Mouse (Mus musculus) heart, embryonic 14.5 days (tissue): Measurements from ENCODE around the gene Gm10961. TPM values are rescaled to one million over a fixed set of nuclear protein-coding genes. Genes with fewer than 3 reads are reported as not detected.

Experiments used
- ATAC-seq: fragments of 200-750 bp; cut with Nextera tagmentation; 2 replicates; pipeline ENCODE4 v1.8.0; 2017; ENCODE audit warnings: low read depth, moderate TSS enrichment; ENCODE audit not compliant: insufficient number of reproducible peaks, insufficient read depth, low FRiP score
- H3K27ac ChIP-seq, 2 experiments: fragments of 200-500 bp in 1 of 2; fragments of 300-500 bp in 1 of 2; sonication (generic) in 1 of 2; replicated peaks in 1 of 2; 2 replicates each; pipeline ENCODE4 v1.5.1; 2012 to 2014; ENCODE audit warnings: low read depth in 2 of 2, low read length in 2 of 2, control low read depth in 1 of 2, mild to moderate bottlenecking in 1 of 2, mixed read lengths in 1 of 2; ENCODE audit not compliant: control insufficient read depth in 1 of 2, insufficient read depth in 1 of 2
- H3K27me3 ChIP-seq: fragments of 300-500 bp; sonication (generic); 2 replicates; pipeline ENCODE4 v1.6.1; 2014; ENCODE audit warnings: mild to moderate bottlenecking, low read length, control low read depth; ENCODE audit not compliant: control insufficient read depth, insufficient read depth
- H3K36me3 ChIP-seq: fragments of 300-500 bp; sonication (generic); 2 replicates; pipeline ENCODE4 v1.6.1; 2014; ENCODE audit warnings: mild to moderate bottlenecking, control low read depth, low read length, mixed read lengths; ENCODE audit not compliant: control insufficient read depth, insufficient read depth
- H3K4me1 ChIP-seq, 2 experiments: fragments of 200-500 bp in 1 of 2; fragments of 300-500 bp in 1 of 2; sonication (generic) in 1 of 2; 2 replicates each; pipeline ENCODE4 v1.6.1; 2012 to 2014; ENCODE audit warnings: low read length in 2 of 2, control low read depth in 1 of 2, mixed read lengths in 1 of 2; ENCODE audit not compliant: control insufficient read depth in 2 of 2, insufficient read depth in 2 of 2
- H3K4me2 ChIP-seq: fragments of 300-500 bp; sonication (generic); 2 replicates; pipeline ENCODE4 v1.6.1; 2014; ENCODE audit warnings: mild to moderate bottlenecking, low read length
- H3K4me3 ChIP-seq, 2 experiments: fragments of 200-500 bp in 1 of 2; fragments of 300-500 bp in 1 of 2; sonication (generic) in 1 of 2; 2 replicates each; pipeline ENCODE4 v1.5.1; 2012 to 2014; ENCODE audit warnings: low read length in 2 of 2, mild to moderate bottlenecking in 2 of 2, control low read depth in 1 of 2, low read depth in 1 of 2, moderate library complexity in 1 of 2; ENCODE audit not compliant: control insufficient read depth in 1 of 2, insufficient read depth in 1 of 2
- H3K9ac ChIP-seq: fragments of 300-500 bp; sonication (generic); 2 replicates; pipeline ENCODE4 v1.6.1; 2014; ENCODE audit warnings: mild to moderate bottlenecking, low read length
- H3K9me3 ChIP-seq: fragments of 300-500 bp; sonication (generic); 2 replicates; pipeline ENCODE4 v1.6.1; 2016; ENCODE audit warnings: low read length, control low read depth; ENCODE audit not compliant: control insufficient read depth
- WGBS: fragments of 180-500 bp; shearing (Covaris S2); extraction: QIAGEN DNeasy Blood & Tissue Kit; methylation state at CpG from one replicate; pipeline ENCODE4 v1.1.7; 2014; 5-methylcytosine and 5-hydroxymethylcytosine counted together
- polyA plus RNA-seq: library from polyadenylated mRNA; unstranded; fragments of >200 nt; fragmentation: Nextera tagmentation; extraction: Ambion mirVana; gene quantifications from 2 replicates; pipeline ENCODE4 v1.2.1, GENCODE M21; 2014

Gm10961 gene
- polyA plus RNA-seq, 1 experiment from 2014 or later: not detected

DNA sequence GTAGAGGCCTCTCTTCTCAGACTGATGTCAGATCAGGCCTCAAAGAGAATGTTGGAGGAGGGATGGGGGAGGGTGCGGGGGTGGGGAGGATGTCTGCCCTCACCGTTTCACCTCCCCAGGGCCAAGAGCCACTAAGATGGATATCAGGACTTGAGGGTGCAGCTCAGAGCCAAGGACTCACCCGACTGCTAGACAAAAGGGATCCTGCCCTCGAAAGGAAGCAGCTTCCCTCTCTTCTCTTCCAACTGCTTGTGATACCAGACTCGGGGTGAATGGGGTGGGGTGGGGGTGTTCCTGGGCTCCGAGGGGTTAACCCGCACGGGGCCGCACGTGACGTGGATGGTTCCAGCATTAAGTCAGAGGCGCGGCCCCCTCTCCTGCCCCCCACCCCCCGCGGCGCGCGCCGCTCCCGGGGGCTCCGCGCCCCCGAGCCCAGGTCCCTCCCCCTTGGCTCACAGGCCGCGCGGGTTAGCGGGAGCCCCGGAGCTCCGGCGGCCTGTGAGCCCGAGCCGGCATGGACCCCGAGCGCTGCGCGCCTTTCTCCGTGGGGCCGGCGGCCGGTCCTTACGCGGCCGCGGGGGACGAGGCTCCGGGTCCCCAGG is 36.4 kb upstream of the Gm10961 start, which contains the start of gene Alx3:
Gene Alx3, plus strand, starts transcription at position 370 of the 602 bp plus-strand sequence.
- H3K9ac ChIP-seq: peak within 1 kb of the TSS; percentile 36; the same call in 1 of the 2 replicates
- ATAC-seq: no peak
- no peaks in the 10 kb centered on the region for H3K36me3 ChIP-seq
- H3K27me3 ChIP-seq: peaks cover 93% of the 10 kb centered on the region
- peak within 1 kb of the TSS; percentile 74 for H3K4me2 ChIP-seq
- peaks cover 4 to 19% of the 10 kb centered on the region in 2 experiments; a peak in 3 of 4 replicates for H3K4me1 ChIP-seq
- no peaks in the 10 kb centered on the region for H3K9me3 ChIP-seq
- peak within 1 kb of the TSS; percentile 20 to 43 for H3K4me3 ChIP-seq
- 1% methylated on average over 43 of the region's 46 CpGs for WGBS
- H3K27ac ChIP-seq: no peak within 1 kb of the TSS

DNA sequence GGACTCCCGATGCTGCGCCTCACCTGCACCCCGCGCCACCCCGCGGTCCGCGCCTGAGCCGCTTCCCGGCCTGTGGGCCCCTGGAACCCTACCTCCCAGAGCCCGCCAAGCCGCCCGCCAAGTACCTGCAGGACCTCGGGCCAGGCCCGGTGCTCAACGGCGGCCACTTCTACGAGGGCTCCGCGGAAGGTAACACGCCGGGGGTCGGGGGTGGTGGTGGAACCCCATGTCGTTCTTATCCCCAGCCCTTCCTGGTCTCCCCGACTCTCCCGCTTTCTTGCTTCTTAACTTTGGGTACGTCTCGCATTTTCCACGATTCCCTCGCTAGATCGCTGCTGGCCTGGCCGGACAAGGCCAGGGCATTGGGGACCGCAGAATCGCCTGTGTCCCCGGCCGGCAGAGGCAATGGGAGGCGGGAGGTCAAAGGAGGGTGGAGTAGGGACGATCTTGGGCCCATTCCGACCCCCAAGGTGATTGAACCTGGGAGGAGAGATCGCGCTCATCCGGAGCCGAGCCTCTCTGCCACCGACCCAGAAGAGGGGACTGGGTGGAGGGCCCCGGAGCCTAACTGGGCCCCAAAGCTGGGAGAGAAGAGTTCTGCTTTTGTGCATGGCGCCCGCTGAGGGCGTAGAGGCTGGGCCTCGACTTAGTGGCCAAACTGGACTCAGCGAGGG is 35.7 kb upstream of the Gm10961 start:
- Histone ChIP-seq H3K4me2 (peak overlapping the region; percentile 74), H3K4me1 (peaks cover 4 to 19% of the 10 kb centered on the region in 2 experiments; a peak in 3 of 4 replicates), H3K27ac (no peak overlapping the region), H3K9me3 (no peaks in the 10 kb centered on the region), H3K4me3 (peak overlapping the region; percentile 20 to 43), H3K36me3 (no peaks in the 10 kb centered on the region), H3K27me3 (peaks cover 95% of the 10 kb centered on the region), H3K9ac (peak overlapping the region; percentile 36; the same call in 1 of the 2 replicates)
- no peak for ATAC-seq
- under 1% methylated on average over 50 of the region's 50 CpGs for WGBS

DNA sequence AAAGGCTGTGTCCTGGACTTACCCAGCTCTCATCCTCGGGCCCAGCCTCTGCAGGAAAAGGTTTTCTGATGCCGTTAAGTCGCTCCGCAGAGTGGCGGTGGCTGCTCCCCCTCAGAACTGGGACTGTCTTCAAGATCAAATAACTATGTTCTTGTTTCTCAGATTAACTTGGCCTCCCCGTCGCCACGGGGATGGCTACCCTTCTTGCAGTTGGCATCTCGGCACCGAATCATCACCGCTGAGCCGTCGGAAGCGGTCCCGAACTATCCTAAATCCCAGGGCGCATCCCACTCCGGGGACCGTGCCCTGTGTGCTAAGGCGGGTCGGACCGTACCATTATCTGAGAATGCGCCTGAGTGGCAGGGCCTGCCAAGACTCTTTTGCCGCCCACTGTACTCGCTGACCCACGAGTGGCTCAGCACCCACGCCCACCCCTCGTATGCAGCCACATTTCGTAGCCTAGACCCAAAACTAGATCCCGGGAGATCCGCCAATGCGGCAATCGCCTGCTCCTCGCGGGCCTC is 35.1 kb upstream of the Gm10961 start:
- peaks cover 96% of the 10 kb centered on the region for H3K27me3 ChIP-seq
- H3K4me1 ChIP-seq: peaks cover 4 to 19% of the 10 kb centered on the region in 2 experiments; a peak in 3 of 4 replicates
- peak overlapping the region; percentile 74 for H3K4me2 ChIP-seq
- ATAC-seq: no peak
- no peak overlapping the region for H3K27ac ChIP-seq
- WGBS: 1% methylated on average over 34 of the region's 34 CpGs
- no peaks in the 10 kb centered on the region for H3K36me3 ChIP-seq
- H3K9me3 ChIP-seq: no peaks in the 10 kb centered on the region
- peak overlapping the region in 1 of 2 experiments; percentile 43; a peak in 2 of 4 replicates for H3K4me3 ChIP-seq
- H3K9ac ChIP-seq: no peak overlapping the region

DNA sequence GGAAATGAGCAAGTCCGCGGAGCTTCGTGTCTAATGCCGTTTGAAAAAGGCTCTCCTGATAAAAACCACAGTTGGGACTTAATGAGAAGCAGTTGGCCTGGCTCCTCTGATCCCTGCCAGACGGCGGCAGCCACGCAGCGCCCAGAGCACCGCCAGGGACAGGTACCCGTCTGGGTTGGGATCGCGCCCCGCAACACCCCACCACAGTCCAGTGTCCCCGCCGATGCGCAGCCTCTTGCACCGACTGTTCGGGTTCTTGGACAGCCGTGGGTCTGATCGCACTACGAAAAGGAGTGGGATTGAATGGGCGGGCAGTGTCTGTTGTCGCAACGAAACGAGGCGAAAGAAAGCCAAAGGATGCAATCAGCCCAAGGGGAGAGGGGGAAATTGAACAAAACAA is 34.6 kb upstream of the Gm10961 start:
- H3K4me2 ChIP-seq: 0 out of 2 replicates have a peak overlapping the region, but pooled peaks have one; percentile 20
- no peaks in the 10 kb centered on the region for H3K36me3 ChIP-seq
- ATAC-seq: no peak

DNA sequence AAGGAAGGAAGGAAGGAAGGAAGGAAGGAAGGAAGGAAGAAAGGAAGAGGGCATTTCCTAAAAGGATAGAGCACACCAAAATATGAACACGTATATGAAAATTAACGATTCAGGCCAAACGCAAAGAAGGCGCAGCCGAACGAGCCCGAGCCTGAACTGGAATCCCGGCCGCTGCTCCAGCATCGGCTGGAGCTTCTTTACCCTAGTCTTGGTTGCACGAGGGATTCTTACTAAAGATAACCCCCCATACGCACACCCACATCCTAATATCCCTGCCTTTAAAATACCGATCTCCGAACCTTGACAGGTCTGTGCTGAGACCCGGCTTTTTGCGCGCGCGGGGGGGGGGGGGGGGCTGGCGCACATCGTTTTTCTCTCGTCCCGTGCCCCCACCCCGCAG is 34.0 kb upstream of the Gm10961 start:
- Histone ChIP-seq H3K9me3 (no peaks in the 10 kb centered on the region), H3K4me1 (peaks cover 4 to 19% of the 10 kb centered on the region in 2 experiments; a peak in 3 of 4 replicates), H3K27ac (no peak overlapping the region), H3K27me3 (peaks cover 96% of the 10 kb centered on the region), H3K4me2 (no peak overlapping the region), H3K9ac (no peak overlapping the region), H3K36me3 (no peaks in the 10 kb centered on the region), H3K4me3 (no peak overlapping the region)
- no peak for ATAC-seq
- WGBS: 2% methylated on average over 21 of the region's 24 CpGs

More for the DNA sequence above, 34.6 kb upstream of the Gm10961 start:
- Histone ChIP-seq H3K9ac (no peak overlapping the region), H3K4me1 (peaks cover 4 to 19% of the 10 kb centered on the region in 2 experiments; a peak in 3 of 4 replicates), H3K4me3 (no peak overlapping the region), H3K27ac (no peak overlapping the region), H3K27me3 (peaks cover 96% of the 10 kb centered on the region), H3K9me3 (no peaks in the 10 kb centered on the region)
- 2% methylated on average over 26 of the region's 26 CpGs for WGBS

DNA sequence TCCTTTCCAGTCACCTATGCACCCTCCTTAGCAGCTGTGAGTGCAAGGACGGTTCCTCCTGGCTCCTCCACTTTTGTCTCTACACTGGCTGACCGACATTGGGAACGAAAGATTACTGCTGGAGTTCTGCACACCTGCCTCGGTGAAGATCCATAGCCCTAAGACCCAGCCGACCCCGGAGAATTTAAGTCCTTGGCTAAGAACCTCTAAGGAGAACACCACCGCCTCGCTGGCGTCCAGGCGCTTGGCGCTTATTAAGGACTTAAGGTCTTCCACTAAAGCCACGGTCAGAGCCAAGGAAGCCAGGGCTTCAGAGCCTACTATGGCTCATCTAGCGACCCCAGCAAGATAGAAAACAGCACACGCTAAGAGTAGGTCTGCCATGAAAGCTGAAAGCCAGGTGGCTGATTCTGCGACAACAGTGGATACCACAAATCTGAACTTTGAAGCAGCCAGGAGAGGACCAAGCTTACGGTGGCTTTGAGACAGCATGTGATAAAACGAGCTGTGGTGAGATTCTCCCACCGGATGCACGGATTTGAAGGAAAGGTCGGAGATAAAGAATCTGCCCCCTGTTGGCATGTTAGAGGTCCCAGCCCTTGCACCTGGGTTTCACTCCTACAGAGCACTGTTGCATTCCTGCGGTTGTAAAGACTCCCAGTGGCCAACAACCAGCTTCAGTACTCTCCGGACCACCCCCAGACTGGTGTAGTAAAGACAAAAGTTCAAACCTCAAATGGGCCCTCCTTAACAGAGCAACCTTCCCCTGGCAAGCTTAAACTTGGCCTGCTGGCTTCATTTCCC is 33.3 kb upstream of the Gm10961 start:
- H3K4me2 ChIP-seq: no peak overlapping the region
- no peaks in the 10 kb centered on the region for H3K36me3 ChIP-seq
- no peak overlapping the region for H3K27ac ChIP-seq
- 9% methylated on average over 22 of the region's 22 CpGs for WGBS
- peaks cover 91% of the 10 kb centered on the region for H3K27me3 ChIP-seq
- H3K9ac ChIP-seq: no peak overlapping the region
- H3K4me1 ChIP-seq: peaks cover 4 to 19% of the 10 kb centered on the region in 2 experiments; a peak in 3 of 4 replicates
- no peak overlapping the region for H3K4me3 ChIP-seq
- ATAC-seq: 0 out of 2 replicates have a peak, but pooled peaks have one; percentile 7
- H3K9me3 ChIP-seq: no peaks in the 10 kb centered on the region

DNA sequence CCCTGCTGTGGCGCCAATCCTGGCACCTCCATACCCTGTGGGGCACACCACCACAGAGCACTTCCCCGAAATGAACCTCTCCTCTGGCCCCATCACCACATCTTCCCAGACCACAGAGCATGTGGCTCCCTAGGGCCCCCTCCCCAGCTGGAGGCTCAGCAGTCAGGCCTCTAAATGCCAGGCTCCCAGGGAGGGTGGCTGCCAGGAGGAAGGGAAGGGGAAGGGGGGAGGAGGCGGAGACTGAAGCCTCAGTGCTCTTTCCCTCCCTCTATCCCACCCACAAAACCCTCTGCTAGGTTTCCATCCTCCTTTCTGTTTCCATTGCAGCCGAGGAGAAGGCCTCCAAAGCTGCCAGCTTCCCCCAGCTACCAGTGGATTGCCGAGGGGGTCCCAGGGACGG is 31.0 kb upstream of the Gm10961 start:
- Histone ChIP-seq H3K4me2 (no peak overlapping the region), H3K27ac (no peak overlapping the region), H3K4me1 (peaks cover 4 to 13% of the 10 kb centered on the region in 2 experiments; a peak in 3 of 4 replicates), H3K4me3 (no peak overlapping the region), H3K36me3 (no peaks in the 10 kb centered on the region), H3K9me3 (no peaks in the 10 kb centered on the region), H3K9ac (no peak overlapping the region), H3K27me3 (peaks cover 78% of the 10 kb centered on the region)
- WGBS: 46% methylated on average over 6 of the region's 6 CpGs
- ATAC-seq: no peak
